Mouse (Mus musculus) lung, embryonic 15.5 days (tissue): ENCODE results near the gene Enox1. TPM values are rescaled to one million over a fixed set of nuclear protein-coding genes. Genes with fewer than 3 reads are reported as not detected.
"Not testable (repeated sequence)": the region's sequence is repeated elsewhere in the genome, so short reads cannot be mapped to it uniquely, and the experiment has no call there.

ENCODE experiments used
- ATAC-seq: fragments of 200-750 bp; cut with Nextera tagmentation; 2 replicates; pipeline ENCODE4 v1.8.0; 2017; ENCODE audit warnings: moderate number of reproducible peaks, borderline replicate concordance; ENCODE audit not compliant: low FRiP score, low TSS enrichment; ENCODE audit errors: extremely low read depth
- H3K27ac ChIP-seq: fragments of 300-500 bp; sonication (generic); 2 replicates; pipeline ENCODE4 v1.5.1; 2015; ENCODE audit warnings: moderate library complexity, mild to moderate bottlenecking, inconsistent platforms
- H3K27me3 ChIP-seq: fragments of 300-500 bp; sonication (generic); 2 replicates; pipeline ENCODE4 v1.6.1; 2015; ENCODE audit warnings: inconsistent platforms
- H3K36me3 ChIP-seq: fragments of 300-500 bp; sonication (generic); 2 replicates; pipeline ENCODE4 v1.6.1; 2015; ENCODE audit warnings: inconsistent platforms
- H3K4me1 ChIP-seq: fragments of 300-500 bp; sonication (generic); 2 replicates; pipeline ENCODE4 v1.6.1; 2015; ENCODE audit warnings: inconsistent platforms
- H3K4me2 ChIP-seq: fragments of 300-500 bp; sonication (generic); 2 replicates; pipeline ENCODE4 v1.6.1; 2015; ENCODE audit warnings: inconsistent platforms, mild to moderate bottlenecking, moderate library complexity
- H3K4me3 ChIP-seq: fragments of 300-500 bp; sonication (generic); 2 replicates; pipeline ENCODE4 v1.5.1; 2015; ENCODE audit warnings: mild to moderate bottlenecking, inconsistent platforms
- H3K9ac ChIP-seq: fragments of 300-500 bp; sonication (generic); 2 replicates; pipeline ENCODE4 v1.6.1; 2015; ENCODE audit warnings: inconsistent platforms
- H3K9me3 ChIP-seq: fragments of 300-500 bp; sonication (generic); 2 replicates; pipeline ENCODE4 v1.6.1; 2016; ENCODE audit warnings: inconsistent platforms
- WGBS: fragments of 180-500 bp; shearing (Covaris S2); methylation state at CpG from one replicate; pipeline ENCODE4 v1.1.7; 2015; 5-methylcytosine and 5-hydroxymethylcytosine counted together
- polyA plus RNA-seq: library from polyadenylated mRNA; unstranded; fragments of >200 nt; fragmentation: Nextera tagmentation; extraction: Ambion mirVana; gene quantifications from 2 replicates; pipeline ENCODE4 v1.2.1, GENCODE M21; 2015

Gene Enox1
- polyA plus RNA-seq, 1 experiment from 2014 or later = 3.3 TPM

GRCm38 (mm10) chr14:77536592-77536991 lies 380.0 kb downstream of the Enox1 start:
- ATAC-seq = no peak
- H3K4me3 ChIP-seq = no peak overlapping the region
- H3K4me1 ChIP-seq = no peaks in the 10 kb centered on the region
- H3K27me3 ChIP-seq = no peaks in the 10 kb centered on the region
- no peak overlapping the region for H3K4me2 ChIP-seq
- H3K36me3 ChIP-seq = no peaks in the 10 kb centered on the region
- no peak overlapping the region for H3K9ac ChIP-seq
- H3K27ac ChIP-seq = no peak overlapping the region
- H3K9me3 ChIP-seq = no peaks in the 10 kb centered on the region
- 90% methylated on average over 2 of the region's 2 CpGs for WGBS

- not testable (repeated sequence) for H3K9ac ChIP-seq, H3K27ac ChIP-seq, H3K4me2 ChIP-seq, H3K4me3 ChIP-seq, H3K4me1 ChIP-seq, H3K27me3 ChIP-seq, H3K36me3 ChIP-seq, H3K9me3 ChIP-seq, ATAC-seq
- WGBS = 67% methylated on average over 21 of the region's 21 CpGs
Measured at GRCm38 (mm10) chr14:77539563-77539962, 383.0 kb downstream of the Enox1 start.

- H3K27ac ChIP-seq = no peak overlapping the region
- 71% methylated on average over 7 of the region's 7 CpGs for WGBS
- no peaks in the 10 kb centered on the region for H3K9me3 ChIP-seq
- ATAC-seq = no peak
- H3K9ac ChIP-seq = no peak overlapping the region
- no peaks in the 10 kb centered on the region for H3K36me3 ChIP-seq
- no peaks in the 10 kb centered on the region for H3K27me3 ChIP-seq
- H3K4me1 ChIP-seq = no peaks in the 10 kb centered on the region
- no peak overlapping the region for H3K4me2 ChIP-seq
- H3K4me3 ChIP-seq = no peak overlapping the region
Measured at GRCm38 (mm10) chr14:77541925-77542324, 385.4 kb downstream of the Enox1 start.

GRCm38 (mm10) chr14:77546531-77547274 lies 390.1 kb downstream of the Enox1 start:
- no peak overlapping the region for H3K4me3 ChIP-seq
- no peak overlapping the region for H3K4me2 ChIP-seq
- no peak for ATAC-seq
- no peaks in the 10 kb centered on the region for H3K9me3 ChIP-seq
- H3K9ac ChIP-seq = no peak overlapping the region
- H3K27me3 ChIP-seq = no peaks in the 10 kb centered on the region
- H3K27ac ChIP-seq = no peak overlapping the region
- 81% methylated on average over 8 of the region's 8 CpGs for WGBS
- no peaks in the 10 kb centered on the region for H3K36me3 ChIP-seq
- no peaks in the 10 kb centered on the region for H3K4me1 ChIP-seq

- 74% methylated on average over 5 of the region's 5 CpGs for WGBS
Measured at GRCm38 (mm10) chr14:77547351-77547750, 390.8 kb downstream of the Enox1 start.

GRCm38 (mm10) chr14:77548963-77549362 lies 392.4 kb downstream of the Enox1 start:
- Histone ChIP-seq H3K9ac (no peak overlapping the region), H3K27me3 (no peaks in the 10 kb centered on the region), H3K4me1 (no peaks in the 10 kb centered on the region), H3K27ac (no peak overlapping the region), H3K4me3 (no peak overlapping the region), H3K9me3 (no peaks in the 10 kb centered on the region), H3K36me3 (no peaks in the 10 kb centered on the region), H3K4me2 (no peak overlapping the region)
- 87% methylated on average over 5 of the region's 5 CpGs for WGBS
- ATAC-seq = no peak

More at GRCm38 (mm10) chr14:77547351-77547750, 390.8 kb downstream of the Enox1 start:
- no peak overlapping the region for H3K27ac ChIP-seq
- no peaks in the 10 kb centered on the region for H3K9me3 ChIP-seq
- ATAC-seq = no peak
- H3K4me1 ChIP-seq = no peaks in the 10 kb centered on the region
- H3K36me3 ChIP-seq = no peaks in the 10 kb centered on the region
- H3K9ac ChIP-seq = no peak overlapping the region
- H3K4me2 ChIP-seq = no peak overlapping the region
- H3K4me3 ChIP-seq = no peak overlapping the region
- H3K27me3 ChIP-seq = no peaks in the 10 kb centered on the region

- no peak for ATAC-seq
Measured at GRCm38 (mm10) chr14:77557446-77558070, 401.0 kb downstream of the Enox1 start.

GRCm38 (mm10) chr14:77558910-77559309 lies 402.3 kb downstream of the Enox1 start:
- WGBS = 87% methylated on average over 3 of the region's 3 CpGs
- Histone ChIP-seq H3K27ac (no peak overlapping the region), H3K27me3 (no peaks in the 10 kb centered on the region), H3K9ac (no peak overlapping the region), H3K4me3 (no peak overlapping the region), H3K36me3 (no peaks in the 10 kb centered on the region), H3K4me1 (no peaks in the 10 kb centered on the region), H3K4me2 (no peak overlapping the region), H3K9me3 (no peaks in the 10 kb centered on the region)
- ATAC-seq = no peak

More at GRCm38 (mm10) chr14:77557446-77558070, 401.0 kb downstream of the Enox1 start:
- no peak overlapping the region for H3K4me3 ChIP-seq
- no peaks in the 10 kb centered on the region for H3K4me1 ChIP-seq
- 41% methylated on average over 7 of the region's 7 CpGs for WGBS
- no peak overlapping the region for H3K27ac ChIP-seq
- no peaks in the 10 kb centered on the region for H3K36me3 ChIP-seq
- no peaks in the 10 kb centered on the region for H3K27me3 ChIP-seq
- no peak overlapping the region for H3K9ac ChIP-seq
- no peaks in the 10 kb centered on the region for H3K9me3 ChIP-seq
- no peak overlapping the region for H3K4me2 ChIP-seq

- H3K36me3 ChIP-seq = no peaks in the 10 kb centered on the region
- H3K9ac ChIP-seq = no peak overlapping the region
- no peaks in the 10 kb centered on the region for H3K4me1 ChIP-seq
- no peak overlapping the region for H3K27ac ChIP-seq
- 56% methylated on average over 5 of the region's 5 CpGs for WGBS
- H3K4me3 ChIP-seq = no peak overlapping the region
- H3K27me3 ChIP-seq = no peaks in the 10 kb centered on the region
- ATAC-seq = no peak
- H3K9me3 ChIP-seq = no peaks in the 10 kb centered on the region
- H3K4me2 ChIP-seq = no peak overlapping the region
Measured at GRCm38 (mm10) chr14:77559792-77560191, 403.2 kb downstream of the Enox1 start.

GRCm38 (mm10) chr14:77561808-77562583 lies 405.4 kb downstream of the Enox1 start:
- no peaks in the 10 kb centered on the region for H3K4me1 ChIP-seq
- H3K36me3 ChIP-seq = no peaks in the 10 kb centered on the region
- WGBS = 44% methylated on average over 6 of the region's 6 CpGs
- no peak overlapping the region for H3K27ac ChIP-seq
- no peak overlapping the region for H3K9ac ChIP-seq
- H3K4me2 ChIP-seq = no peak overlapping the region
- no peak for ATAC-seq
- H3K9me3 ChIP-seq = no peaks in the 10 kb centered on the region
- H3K4me3 ChIP-seq = no peak overlapping the region
- no peaks in the 10 kb centered on the region for H3K27me3 ChIP-seq

GRCm38 (mm10) chr14:77563922-77564321 lies 407.4 kb downstream of the Enox1 start:
- H3K36me3 ChIP-seq = no peaks in the 10 kb centered on the region
- no peak for ATAC-seq
- WGBS = 76% methylated on average over 5 of the region's 5 CpGs
- H3K4me3 ChIP-seq = no peak overlapping the region
- H3K27me3 ChIP-seq = no peaks in the 10 kb centered on the region
- H3K27ac ChIP-seq = no peak overlapping the region
- no peak overlapping the region for H3K4me2 ChIP-seq
- no peaks in the 10 kb centered on the region for H3K4me1 ChIP-seq
- H3K9ac ChIP-seq = no peak overlapping the region
- H3K9me3 ChIP-seq = no peaks in the 10 kb centered on the region

GRCm38 (mm10) chr14:77567120-77567519 lies 410.6 kb downstream of the Enox1 start:
- H3K4me3 ChIP-seq = no peak overlapping the region
- H3K4me2 ChIP-seq = no peak overlapping the region
- no peak for ATAC-seq
- H3K9me3 ChIP-seq = no peaks in the 10 kb centered on the region
- no peaks in the 10 kb centered on the region for H3K36me3 ChIP-seq
- H3K4me1 ChIP-seq = no peaks in the 10 kb centered on the region
- H3K27ac ChIP-seq = no peak overlapping the region
- 55% methylated on average over 2 of the region's 2 CpGs for WGBS
- H3K27me3 ChIP-seq = no peaks in the 10 kb centered on the region
- no peak overlapping the region for H3K9ac ChIP-seq
